Mouse (Mus musculus) midbrain, postnatal 0 days (tissue): ENCODE results near the gene Ctso. TPM values are rescaled to one million over a fixed set of nuclear protein-coding genes. Genes with fewer than 3 reads are reported as not detected.
A peak's percentile ranks its signal among the peaks of the same experiment; 100 is the strongest.

Experiments used
- ATAC-seq: fragments of 200-750 bp; cut with Nextera tagmentation; 2 replicates; pipeline ENCODE4 v1.8.0; 2017; ENCODE audit warnings: moderate number of reproducible peaks, mild to moderate bottlenecking, moderate TSS enrichment, moderate library complexity; ENCODE audit not compliant: low FRiP score
- DNase-seq: peaks from one replicate; pipeline ENCODE4 v3.0.0-alpha.2; 2015; ENCODE audit warnings: low spot score
- H3K27ac ChIP-seq: fragments of 300-500 bp; sonication (generic); 2 replicates; pipeline ENCODE4 v1.5.1; 2014; ENCODE audit warnings: low read depth, mild to moderate bottlenecking, low read length, mixed read lengths
- H3K27me3 ChIP-seq: fragments of 300-500 bp; sonication (generic); 2 replicates; pipeline ENCODE4 v1.6.1; 2014; ENCODE audit warnings: low read length, control low read depth, mixed read lengths; ENCODE audit not compliant: insufficient read depth
- H3K36me3 ChIP-seq: fragments of 300-500 bp; sonication (generic); 2 replicates; pipeline ENCODE4 v1.6.1; 2014; ENCODE audit warnings: low read length, control low read depth, mixed read lengths; ENCODE audit not compliant: insufficient read depth
- H3K4me1 ChIP-seq: fragments of 300-500 bp; sonication (generic); 2 replicates; pipeline ENCODE4 v1.6.1; 2014; ENCODE audit warnings: mild to moderate bottlenecking, control low read depth, antibody characterized with exemption, low read length, mixed read lengths; ENCODE audit not compliant: insufficient read depth
- H3K4me2 ChIP-seq: fragments of 300-500 bp; sonication (generic); 2 replicates; pipeline ENCODE4 v1.6.1; 2014; ENCODE audit warnings: low read depth, mild to moderate bottlenecking, low read length, mixed read lengths; ENCODE audit not compliant: poor library complexity, severe bottlenecking
- H3K4me3 ChIP-seq: fragments of 300-500 bp; sonication (generic); 2 replicates; pipeline ENCODE4 v1.5.1; 2014; ENCODE audit warnings: low read depth, mild to moderate bottlenecking, low read length, moderate library complexity
- H3K9ac ChIP-seq: fragments of 300-500 bp; sonication (generic); replicated peaks from 2 replicates; pipeline ENCODE4 v1.6.1; 2014; ENCODE audit warnings: mild to moderate bottlenecking, low read length, moderate library complexity, mixed read lengths; ENCODE audit not compliant: poor library complexity, severe bottlenecking
- H3K9me3 ChIP-seq: fragments of 300-500 bp; sonication (generic); 2 replicates; pipeline ENCODE4 v1.6.1; 2016; ENCODE audit warnings: low read length, control low read depth
- CTCF ChIP-seq: IDR thresholded peaks from 2 replicates; pipeline ENCODE4 v1.5.1; 2016; ENCODE audit warnings: antibody characterized with exemption, mild to moderate bottlenecking
- WGBS: fragments of 180-500 bp; shearing (Covaris S2); extraction: QIAGEN DNeasy Blood & Tissue Kit; methylation state at CpG from one replicate; pipeline ENCODE4 v1.1.7; 2014; 5-methylcytosine and 5-hydroxymethylcytosine counted together
- polyA plus RNA-seq: library from polyadenylated mRNA; unstranded; fragments of >200 nt; fragmentation: Nextera tagmentation; extraction: Ambion mirVana; gene quantifications from 2 replicates; pipeline ENCODE4 v1.2.1, GENCODE M21; 2015
- total RNA-seq: library from RNA; depleted of rRNA; stranded (reverse); fragments of >200 nt; gene quantifications from 2 replicates; pipeline ENCODE4 v1.2.3, GENCODE M21; 2014

The Ctso gene
- total and polyA plus RNA-seq, 2 experiments from 2014 or later, result 8.8 to 12.0 TPM

DNA sequence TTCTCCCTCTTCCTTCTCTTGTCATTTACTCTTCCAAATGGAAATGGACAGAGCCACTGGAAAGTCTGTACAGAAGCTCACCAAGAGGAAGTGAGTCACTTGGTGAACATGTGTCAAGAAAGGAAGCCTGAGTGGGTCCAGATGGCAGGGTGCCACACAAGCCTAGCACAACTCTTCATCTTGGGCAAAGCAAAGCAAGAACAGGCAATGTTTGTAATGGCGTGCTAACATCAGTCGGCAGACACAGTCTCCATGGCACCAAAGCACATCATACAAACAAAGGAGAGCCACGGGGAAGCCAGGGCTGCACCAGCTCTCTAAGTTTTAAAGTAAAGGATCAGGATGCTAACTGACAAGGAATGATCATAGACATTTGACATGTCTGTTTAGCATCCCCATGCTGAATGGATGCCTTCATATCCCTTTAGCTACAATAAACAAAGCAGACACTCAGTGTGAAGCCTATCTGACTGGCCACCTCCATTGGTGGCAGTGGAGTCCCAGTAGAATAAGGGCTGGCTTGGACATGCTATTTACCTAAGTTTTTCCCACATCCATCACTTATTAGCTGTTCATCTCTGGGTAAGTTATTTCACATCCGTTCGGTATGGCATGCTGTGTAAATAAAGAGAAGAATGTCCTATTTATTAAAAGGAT, 16.2 kb upstream of the Ctso start:
- H3K9ac ChIP-seq, result no peak overlapping the region
- no peaks in the 10 kb centered on the region for H3K9me3 ChIP-seq
- H3K4me2 ChIP-seq, result no peak overlapping the region
- H3K4me1 ChIP-seq, result no peaks in the 10 kb centered on the region
- no peaks in the 10 kb centered on the region for H3K27me3 ChIP-seq
- TF ChIP-seq CTCF, result no peak
- ATAC-seq (peak; percentile 71; the same call in 1 of the 2 replicates), DNase-seq (peak; percentile 57)
- WGBS, result 40% methylated on average over 5 of the region's 5 CpGs
- H3K27ac ChIP-seq, result no peak overlapping the region
- H3K36me3 ChIP-seq, result no peaks in the 10 kb centered on the region
- no peak overlapping the region for H3K4me3 ChIP-seq

DNA sequence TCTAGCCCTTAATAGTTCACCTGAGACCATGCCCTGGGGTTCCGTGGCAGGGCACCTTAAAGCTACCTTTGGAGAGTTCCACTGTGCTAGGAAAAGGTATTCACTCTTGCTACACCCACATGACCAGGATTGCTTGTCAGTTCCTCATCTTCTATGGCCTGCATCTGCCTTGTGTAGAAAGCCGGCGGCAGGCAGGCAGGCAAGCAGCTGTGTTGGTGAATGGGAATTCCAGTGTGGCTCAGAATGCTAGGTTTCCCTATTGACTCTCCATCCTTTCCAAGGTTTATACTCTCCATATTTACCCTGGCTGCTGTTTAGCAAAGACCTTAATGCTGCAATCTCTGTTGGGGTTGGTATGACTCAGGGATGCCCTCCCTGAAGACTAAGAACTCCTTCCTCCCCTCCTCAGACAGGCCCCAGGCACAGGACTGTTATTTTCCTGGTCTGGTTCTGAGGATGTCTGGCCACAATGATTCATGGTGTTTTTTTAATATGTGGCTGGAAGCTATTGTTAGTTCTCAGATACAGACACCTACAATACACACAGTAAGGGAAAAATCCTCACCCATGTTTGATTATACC, 15.0 kb upstream of the Ctso start:
- Histone ChIP-seq H3K9me3 (no peaks in the 10 kb centered on the region), H3K27me3 (no peaks in the 10 kb centered on the region), H3K4me2 (no peak overlapping the region), H3K4me3 (no peak overlapping the region), H3K9ac (no peak overlapping the region), H3K36me3 (no peaks in the 10 kb centered on the region), H3K27ac (no peak overlapping the region), H3K4me1 (no peaks in the 10 kb centered on the region)
- 86% methylated on average over 3 of the region's 3 CpGs for WGBS
- TF ChIP-seq CTCF, result no peak
- ATAC-seq, result no peak
- no peak for DNase-seq

DNA sequence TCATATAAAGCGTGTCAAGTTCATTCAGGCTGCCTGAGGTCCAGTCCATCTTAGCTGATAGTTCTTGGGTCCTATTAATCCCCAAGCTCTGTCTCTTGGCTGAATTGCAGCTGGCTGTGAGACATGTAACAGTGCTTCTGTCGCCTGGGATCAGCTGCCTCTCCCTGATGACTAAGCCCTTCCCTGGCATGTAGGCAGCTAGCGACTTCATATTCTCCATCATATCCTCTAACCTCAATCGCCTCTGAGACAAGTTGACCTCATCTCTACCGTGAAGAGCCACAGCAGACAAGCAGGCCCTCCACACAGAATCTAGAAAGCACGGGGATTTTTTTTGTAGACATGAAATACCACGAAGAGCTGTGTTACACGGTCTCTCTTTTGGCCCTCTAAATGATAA, 14.2 kb upstream of the Ctso start:
- TF ChIP-seq CTCF, result no peak
- 0 out of 2 replicates have a peak, but pooled peaks cover 5% of the 10 kb centered on the region for H3K4me1 ChIP-seq
- DNase-seq (no peak), ATAC-seq (no peak)
- no peak overlapping the region for H3K4me2 ChIP-seq
- WGBS, result 83% methylated on average over 8 of the region's 8 CpGs
- no peak overlapping the region for H3K27ac ChIP-seq
- no peaks in the 10 kb centered on the region for H3K27me3 ChIP-seq
- no peaks in the 10 kb centered on the region for H3K9me3 ChIP-seq
- H3K9ac ChIP-seq, result no peak overlapping the region
- H3K36me3 ChIP-seq, result no peaks in the 10 kb centered on the region
- H3K4me3 ChIP-seq, result no peak overlapping the region

DNA sequence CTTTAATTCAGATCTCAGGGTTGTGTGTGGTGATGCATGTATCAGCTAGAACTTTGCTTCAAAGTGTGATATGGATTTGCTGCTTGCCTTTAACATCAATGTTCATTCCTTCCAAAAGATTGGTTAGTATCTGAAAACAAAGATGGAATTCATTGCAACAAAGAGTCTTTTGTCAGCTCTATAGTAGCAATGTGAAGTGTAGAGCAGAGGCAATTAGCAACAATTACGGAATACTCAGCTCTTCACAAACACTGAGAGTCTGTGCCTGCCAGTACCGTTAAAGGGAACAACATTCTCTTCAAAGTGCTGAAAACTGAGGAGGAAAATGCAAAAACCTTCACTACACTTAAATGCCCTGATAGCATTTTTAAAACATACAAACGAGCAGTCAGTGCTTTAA, 12.7 kb upstream of the Ctso start:
- no peaks in the 10 kb centered on the region for H3K36me3 ChIP-seq
- no peak overlapping the region for H3K9ac ChIP-seq
- no peak overlapping the region for H3K4me2 ChIP-seq
- ATAC-seq (no peak), DNase-seq (no peak)
- no peaks in the 10 kb centered on the region for H3K27me3 ChIP-seq
- no peak overlapping the region for H3K4me3 ChIP-seq
- no peaks in the 10 kb centered on the region for H3K9me3 ChIP-seq
- 68% methylated on average over 3 of the region's 3 CpGs for WGBS
- no peak for TF ChIP-seq CTCF
- no peak overlapping the region for H3K27ac ChIP-seq
- peaks cover 8% of the 10 kb centered on the region; the same call in 1 of the 2 replicates for H3K4me1 ChIP-seq

DNA sequence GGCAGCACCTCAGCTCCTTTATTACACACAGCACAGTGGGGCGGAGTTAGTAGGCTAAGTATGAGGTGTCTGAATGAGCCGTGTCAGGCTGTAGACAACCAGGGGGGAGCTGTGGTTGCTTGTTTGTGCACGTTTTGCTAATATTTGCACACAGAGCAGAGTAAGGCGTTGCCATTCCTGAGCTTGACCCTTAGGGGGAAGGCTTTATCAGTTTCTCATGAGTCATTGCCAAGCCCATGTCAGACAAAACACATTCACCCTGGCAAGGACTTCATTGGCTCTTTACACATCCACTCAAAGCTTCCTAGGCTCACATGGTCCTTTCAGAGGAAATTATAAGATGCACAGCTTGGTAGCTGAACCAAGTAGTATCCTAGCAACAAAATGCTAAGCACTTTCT, 9.5 kb upstream of the Ctso start:
- Histone ChIP-seq H3K27ac (no peak overlapping the region), H3K9ac (no peak overlapping the region), H3K36me3 (no peaks in the 10 kb centered on the region), H3K4me2 (no peak overlapping the region), H3K4me1 (peaks cover 8% of the 10 kb centered on the region; the same call in 1 of the 2 replicates), H3K4me3 (no peak overlapping the region), H3K9me3 (no peaks in the 10 kb centered on the region), H3K27me3 (no peaks in the 10 kb centered on the region)
- peak; percentile 68 for DNase-seq
- peak; percentile 41 for TF ChIP-seq CTCF
- peak; percentile 81 for ATAC-seq
- WGBS, result 46% methylated on average over 4 of the region's 4 CpGs

DNA sequence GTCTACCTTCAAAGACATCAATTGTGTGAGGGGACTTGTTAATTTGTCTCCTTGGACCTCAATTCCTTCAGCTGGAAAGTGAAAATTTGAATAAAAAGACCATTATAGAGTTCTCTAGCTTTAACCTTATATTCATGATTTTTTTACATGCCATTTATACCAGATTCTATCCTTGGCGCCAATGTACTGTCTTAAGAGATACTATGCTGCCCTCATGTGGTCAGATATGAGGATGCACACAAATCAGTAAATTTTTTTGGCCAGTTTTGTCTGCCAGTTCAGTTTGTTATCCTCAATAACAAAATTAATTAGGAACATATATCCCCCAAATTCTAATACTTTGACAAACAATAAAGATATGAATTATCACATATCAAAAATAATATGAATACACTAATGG, 7.5 kb upstream of the Ctso start:
- TF ChIP-seq CTCF, result peak; percentile 91
- WGBS, result 2% methylated on average over 1 of the region's 1 CpGs
- no peak for ATAC-seq

More for the DNA sequence above, 7.5 kb upstream of the Ctso start:
- H3K27me3 ChIP-seq, result no peaks in the 10 kb centered on the region
- DNase-seq, result peak; percentile 90
- no peaks in the 10 kb centered on the region for H3K9me3 ChIP-seq
- H3K4me2 ChIP-seq, result no peak overlapping the region
- H3K4me3 ChIP-seq, result no peak overlapping the region
- H3K27ac ChIP-seq, result no peak overlapping the region
- no peak overlapping the region for H3K9ac ChIP-seq
- H3K36me3 ChIP-seq, result no peaks in the 10 kb centered on the region
- H3K4me1 ChIP-seq, result peaks cover 8% of the 10 kb centered on the region; the same call in 1 of the 2 replicates
